Mouse (Mus musculus): ENCODE results near the gene Helt. TPM values are rescaled to one million over a fixed set of nuclear protein-coding genes. Genes with fewer than 3 reads are reported as not detected.
A peak's percentile ranks its signal among the peaks of the same experiment; 100 is the strongest.

Helt gene
- polyA plus RNA-seq, 1 experiment from 2014 or later = 5.4 TPM

GRCm38 (mm10) chr8:46327284-46327683, 32.8 kb upstream of the Helt start:
- Histone ChIP-seq H3K4me3 (ENCODE audit: low read depth, low read length) (no peak overlapping the region), H3K9me3 (replicated peaks; ENCODE audit: control insufficient read depth, low read length) (no peaks in the 10 kb centered on the region), H3K27me3 (replicated peaks; ENCODE audit: control insufficient read depth, insufficient read depth, low read length) (no peaks in the 10 kb centered on the region), H3K4me2 (ENCODE audit: low read length) (no peak overlapping the region), H3K27ac (ENCODE audit: low read depth, low read length) (no peak overlapping the region), H3K36me3 (ENCODE audit: control insufficient read depth, insufficient read depth, low read length) (no peaks in the 10 kb centered on the region), H3K4me1 (ENCODE audit: control insufficient read depth, insufficient read depth, low read length) (no peaks in the 10 kb centered on the region), H3K9ac (ENCODE audit: low read length) (no peak overlapping the region)
- ATAC-seq (no peak), DNase-seq (ENCODE audit: low spot score) (no peak)
- WGBS = 91% methylated on average over 7 of the region's 7 CpGs

- no peak overlapping the region for H3K4me3 ChIP-seq (ENCODE audit: low read depth, low read length)
- WGBS = 80% methylated on average over 5 of the region's 5 CpGs
- no peak overlapping the region for H3K9ac ChIP-seq (ENCODE audit: low read length)
- H3K9me3 ChIP-seq (replicated peaks; ENCODE audit: control insufficient read depth, low read length) = no peaks in the 10 kb centered on the region
- DNase-seq (ENCODE audit: low spot score) = no peak
- no peaks in the 10 kb centered on the region for H3K27me3 ChIP-seq (replicated peaks; ENCODE audit: control insufficient read depth, insufficient read depth, low read length)
- no peaks in the 10 kb centered on the region for H3K36me3 ChIP-seq (ENCODE audit: control insufficient read depth, insufficient read depth, low read length)
- H3K27ac ChIP-seq (ENCODE audit: low read depth, low read length) = no peak overlapping the region
- no peaks in the 10 kb centered on the region for H3K4me1 ChIP-seq (ENCODE audit: control insufficient read depth, insufficient read depth, low read length)
- ATAC-seq = no peak
- H3K4me2 ChIP-seq (ENCODE audit: low read length) = no peak overlapping the region
Measured at GRCm38 (mm10) chr8:46326715-46327114, 32.2 kb upstream of the Helt start.

GRCm38 (mm10) chr8:46324676-46325075, 30.2 kb upstream of the Helt start:
- Histone ChIP-seq H3K36me3 (ENCODE audit: control insufficient read depth, insufficient read depth, low read length) (no peaks in the 10 kb centered on the region), H3K9me3 (replicated peaks; ENCODE audit: control insufficient read depth, low read length) (no peaks in the 10 kb centered on the region), H3K4me2 (ENCODE audit: low read length) (no peak overlapping the region), H3K4me1 (ENCODE audit: control insufficient read depth, insufficient read depth, low read length) (no peaks in the 10 kb centered on the region), H3K27me3 (replicated peaks; ENCODE audit: control insufficient read depth, insufficient read depth, low read length) (no peaks in the 10 kb centered on the region), H3K9ac (ENCODE audit: low read length) (no peak overlapping the region), H3K4me3 (ENCODE audit: low read depth, low read length) (no peak overlapping the region), H3K27ac (ENCODE audit: low read depth, low read length) (no peak overlapping the region)
- WGBS = 86% methylated on average over 5 of the region's 5 CpGs
- ATAC-seq (no peak), DNase-seq (ENCODE audit: low spot score) (no peak)

- H3K36me3 ChIP-seq (ENCODE audit: control insufficient read depth, insufficient read depth, low read length) = no peaks in the 10 kb centered on the region
- ATAC-seq (no peak), DNase-seq (ENCODE audit: low spot score) (peak; percentile 43)
- no peak overlapping the region for H3K9ac ChIP-seq (ENCODE audit: low read length)
- H3K4me2 ChIP-seq (ENCODE audit: low read length) = no peak overlapping the region
- no peaks in the 10 kb centered on the region for H3K4me1 ChIP-seq (ENCODE audit: control insufficient read depth, insufficient read depth, low read length)
- no peak overlapping the region for H3K4me3 ChIP-seq (ENCODE audit: low read depth, low read length)
- no peaks in the 10 kb centered on the region for H3K27me3 ChIP-seq (replicated peaks; ENCODE audit: control insufficient read depth, insufficient read depth, low read length)
- 62% methylated on average over 5 of the region's 5 CpGs for WGBS
- no peaks in the 10 kb centered on the region for H3K9me3 ChIP-seq (replicated peaks; ENCODE audit: control insufficient read depth, low read length)
- no peak overlapping the region for H3K27ac ChIP-seq (ENCODE audit: low read depth, low read length)
Measured at GRCm38 (mm10) chr8:46323672-46324191, 29.3 kb upstream of the Helt start.

- DNase-seq (ENCODE audit: low spot score) = no peak
- Histone ChIP-seq H3K9ac (ENCODE audit: low read length) (no peak overlapping the region), H3K27me3 (replicated peaks; ENCODE audit: control insufficient read depth, insufficient read depth, low read length) (no peaks in the 10 kb centered on the region), H3K9me3 (replicated peaks; ENCODE audit: control insufficient read depth, low read length) (no peaks in the 10 kb centered on the region), H3K4me3 (ENCODE audit: low read depth, low read length) (no peak overlapping the region), H3K4me2 (ENCODE audit: low read length) (no peak overlapping the region), H3K27ac (ENCODE audit: low read depth, low read length) (no peak overlapping the region), H3K36me3 (ENCODE audit: control insufficient read depth, insufficient read depth, low read length) (no peaks in the 10 kb centered on the region), H3K4me1 (ENCODE audit: control insufficient read depth, insufficient read depth, low read length) (no peaks in the 10 kb centered on the region)
- WGBS = 71% methylated on average over 2 of the region's 2 CpGs
- ATAC-seq = no peak
Measured at GRCm38 (mm10) chr8:46322833-46323232, 28.4 kb upstream of the Helt start.

- Histone ChIP-seq H3K4me1 (ENCODE audit: control insufficient read depth, insufficient read depth, low read length) (no peaks in the 10 kb centered on the region), H3K27me3 (replicated peaks; ENCODE audit: control insufficient read depth, insufficient read depth, low read length) (no peaks in the 10 kb centered on the region), H3K27ac (ENCODE audit: low read depth, low read length) (no peak overlapping the region), H3K9me3 (replicated peaks; ENCODE audit: control insufficient read depth, low read length) (no peaks in the 10 kb centered on the region), H3K4me3 (ENCODE audit: low read depth, low read length) (no peak overlapping the region), H3K4me2 (ENCODE audit: low read length) (no peak overlapping the region), H3K36me3 (ENCODE audit: control insufficient read depth, insufficient read depth, low read length) (no peaks in the 10 kb centered on the region), H3K9ac (ENCODE audit: low read length) (no peak overlapping the region)
- ATAC-seq (no peak), DNase-seq (ENCODE audit: low spot score) (no peak)
- 95% methylated on average over 4 of the region's 4 CpGs for WGBS
Measured at GRCm38 (mm10) chr8:46322421-46322820, 27.9 kb upstream of the Helt start.

GRCm38 (mm10) chr8:46318802-46319201, 24.3 kb upstream of the Helt start:
- Histone ChIP-seq H3K27ac (ENCODE audit: low read depth, low read length) (no peak overlapping the region), H3K9me3 (replicated peaks; ENCODE audit: control insufficient read depth, low read length) (no peaks in the 10 kb centered on the region), H3K27me3 (replicated peaks; ENCODE audit: control insufficient read depth, insufficient read depth, low read length) (no peaks in the 10 kb centered on the region), H3K9ac (ENCODE audit: low read length) (no peak overlapping the region), H3K4me1 (ENCODE audit: control insufficient read depth, insufficient read depth, low read length) (no peaks in the 10 kb centered on the region), H3K36me3 (ENCODE audit: control insufficient read depth, insufficient read depth, low read length) (no peaks in the 10 kb centered on the region), H3K4me3 (ENCODE audit: low read depth, low read length) (no peak overlapping the region), H3K4me2 (ENCODE audit: low read length) (no peak overlapping the region)
- WGBS = 93% methylated on average over 5 of the region's 5 CpGs
- DNase-seq (ENCODE audit: low spot score) (no peak), ATAC-seq (no peak)

GRCm38 (mm10) chr8:46317161-46317560, 22.7 kb upstream of the Helt start:
- ATAC-seq (no peak), DNase-seq (ENCODE audit: low spot score) (no peak)
- WGBS = 71% methylated on average over 7 of the region's 7 CpGs
- Histone ChIP-seq H3K4me2 (ENCODE audit: low read length) (no peak overlapping the region), H3K27ac (ENCODE audit: low read depth, low read length) (no peak overlapping the region), H3K4me1 (ENCODE audit: control insufficient read depth, insufficient read depth, low read length) (no peaks in the 10 kb centered on the region), H3K4me3 (ENCODE audit: low read depth, low read length) (no peak overlapping the region), H3K27me3 (replicated peaks; ENCODE audit: control insufficient read depth, insufficient read depth, low read length) (no peaks in the 10 kb centered on the region), H3K9me3 (replicated peaks; ENCODE audit: control insufficient read depth, low read length) (no peaks in the 10 kb centered on the region), H3K36me3 (ENCODE audit: control insufficient read depth, insufficient read depth, low read length) (no peaks in the 10 kb centered on the region), H3K9ac (ENCODE audit: low read length) (no peak overlapping the region)

- Histone ChIP-seq H3K4me2 (ENCODE audit: low read length) (no peak overlapping the region), H3K27ac (ENCODE audit: low read depth, low read length) (no peak overlapping the region), H3K4me3 (ENCODE audit: low read depth, low read length) (no peak overlapping the region), H3K4me1 (ENCODE audit: control insufficient read depth, insufficient read depth, low read length) (no peaks in the 10 kb centered on the region), H3K9me3 (replicated peaks; ENCODE audit: control insufficient read depth, low read length) (no peaks in the 10 kb centered on the region), H3K9ac (ENCODE audit: low read length) (no peak overlapping the region), H3K36me3 (ENCODE audit: control insufficient read depth, insufficient read depth, low read length) (no peaks in the 10 kb centered on the region), H3K27me3 (replicated peaks; ENCODE audit: control insufficient read depth, insufficient read depth, low read length) (no peaks in the 10 kb centered on the region)
- 94% methylated on average over 3 of the region's 3 CpGs for WGBS
- no peak for DNase-seq (ENCODE audit: low spot score)
- no peak for ATAC-seq
Measured at GRCm38 (mm10) chr8:46313798-46314197, 19.3 kb upstream of the Helt start.
